Mouse (Mus musculus): Measurements from ENCODE around the gene Tk1.
"Not testable (repeated sequence)": the region's sequence is repeated elsewhere in the genome, so short reads cannot be mapped to it uniquely, and the experiment has no call there.

The Tk1 gene

DNA sequence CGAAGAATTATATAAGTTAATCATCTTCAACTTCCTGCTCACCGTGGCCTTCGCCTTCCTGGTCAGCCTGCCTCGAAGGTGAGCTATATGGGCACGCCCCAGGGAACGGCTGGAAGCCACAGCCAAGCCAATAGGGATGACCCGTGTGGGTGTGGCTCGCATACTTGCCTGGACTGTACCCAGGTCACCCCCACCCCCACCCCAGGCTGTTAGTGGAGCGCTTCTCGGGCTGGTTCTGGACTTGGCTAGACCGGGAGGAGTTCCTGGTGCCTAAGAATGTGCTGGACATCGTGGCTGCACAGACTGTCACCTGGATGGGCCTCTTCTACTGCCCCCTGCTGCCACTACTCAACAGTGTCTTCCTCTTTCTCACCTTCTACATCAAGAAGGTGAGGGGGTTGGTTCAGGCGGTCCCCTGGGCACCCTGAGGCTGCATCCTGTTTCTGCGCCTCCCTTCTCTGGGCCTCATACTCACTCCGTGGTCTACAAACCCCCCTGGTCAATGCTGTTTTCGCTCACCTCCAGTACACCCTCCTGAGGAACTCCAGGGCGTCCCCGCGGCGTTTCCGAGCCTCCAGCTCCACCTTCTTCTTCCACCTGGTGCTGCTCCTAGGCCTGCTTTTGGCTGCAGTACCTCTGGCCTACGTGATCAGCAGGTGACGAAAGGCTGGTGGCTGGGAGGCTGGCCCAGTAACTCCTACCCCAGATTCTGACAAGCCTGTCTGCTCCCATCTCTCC is 35.0 kb downstream of the Tk1 start:
- DNase-seq (ENCODE audit: low spot score) = peak; percentile 84

DNA sequence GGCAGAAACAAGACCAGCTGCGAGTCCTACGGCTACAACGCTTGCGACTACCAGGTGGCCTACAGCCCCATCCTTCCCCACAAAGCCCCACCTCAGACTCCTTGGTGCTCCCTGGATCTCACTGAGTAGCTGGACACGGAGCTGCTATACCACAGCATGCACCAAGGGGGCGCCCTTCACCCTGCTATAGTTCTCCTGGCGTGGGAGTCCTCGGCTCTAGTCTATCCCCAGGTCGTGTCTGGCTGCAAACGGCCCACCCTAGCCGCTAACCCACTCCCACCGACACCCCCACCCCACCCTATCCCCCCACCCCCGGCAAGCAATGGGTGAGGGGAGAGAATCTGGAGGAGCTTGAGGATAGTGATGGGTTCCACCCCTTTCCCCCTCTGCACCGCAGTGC is 35.6 kb downstream of the Tk1 start:
- peak; percentile 78 for DNase-seq (ENCODE audit: low spot score)

DNA sequence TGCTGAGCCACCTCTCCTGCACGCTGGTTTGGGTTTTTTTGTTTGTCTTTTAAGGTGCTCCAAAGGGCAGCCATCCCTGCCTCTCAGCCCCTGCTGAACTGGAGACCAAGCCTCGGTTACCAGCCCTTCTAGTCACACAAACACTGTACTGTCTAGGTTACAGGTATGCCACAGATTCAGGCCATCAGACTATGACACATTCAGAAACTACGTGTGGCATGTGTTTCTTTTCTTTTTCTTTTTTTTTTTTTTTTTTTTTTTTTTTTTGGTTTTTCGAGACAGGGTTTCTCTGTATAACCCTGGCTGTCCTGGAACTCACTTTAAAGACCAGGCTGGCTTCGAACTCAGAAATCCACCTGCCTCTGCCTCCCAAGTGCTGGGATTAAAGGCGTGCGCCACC is 37.4 kb downstream of the Tk1 start:
- DNase-seq (ENCODE audit: low spot score) = not testable (repeated sequence)

GRCm38 (mm10) chr11:117786294-117786693 is 39.6 kb downstream of the Tk1 start:
- peak; percentile 46 for DNase-seq (ENCODE audit: low spot score)

- DNase-seq (ENCODE audit: low spot score) = peak; percentile 43
These were observed 42.1 kb downstream of the Tk1 start for GRCm38 (mm10) chr11:117783683-117784309.

- peak; percentile 63 for DNase-seq (ENCODE audit: low spot score)
These were observed 42.8 kb downstream of the Tk1 start for GRCm38 (mm10) chr11:117783089-117783488.

GRCm38 (mm10) chr11:117782705-117783034 is 43.2 kb downstream of the Tk1 start:
- DNase-seq (ENCODE audit: low spot score) = no peak

DNA sequence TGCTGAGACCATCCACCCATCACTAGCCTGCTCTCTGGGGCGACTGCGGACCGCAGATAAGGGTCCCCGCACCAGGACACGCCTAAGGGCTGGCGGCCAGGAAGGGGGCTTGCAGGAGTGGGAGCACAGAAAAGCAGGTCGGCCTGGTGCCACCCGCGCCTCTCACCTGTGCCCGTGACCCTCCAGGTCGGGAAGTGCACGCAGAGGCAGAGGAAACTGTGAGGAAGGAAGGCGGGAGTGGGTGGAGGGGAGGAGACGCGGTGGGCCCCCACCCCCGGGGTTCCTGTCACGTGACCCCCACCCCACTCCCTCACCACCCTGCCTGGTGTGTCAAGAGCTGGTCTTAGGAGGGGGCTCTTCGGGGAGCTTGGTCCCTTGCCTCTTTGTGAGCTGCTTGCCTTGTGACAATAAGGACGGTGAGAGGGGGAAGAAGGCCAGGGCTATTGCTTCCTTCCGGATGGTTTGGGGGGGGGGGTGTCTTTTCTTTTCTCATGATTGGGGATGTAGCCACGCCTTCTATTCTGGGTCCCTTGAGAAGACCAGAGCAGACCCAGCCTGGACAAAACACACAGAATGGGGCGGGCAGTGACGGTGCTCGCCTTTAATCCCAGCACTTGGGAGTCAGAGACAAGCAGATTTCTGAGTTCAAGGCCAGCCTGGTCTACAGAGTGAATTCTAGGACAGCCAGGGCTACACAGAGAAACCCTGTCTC is 43.7 kb downstream of the Tk1 start, which contains the start of the genes Tmc8 and Tmc6:
Tmc8 (plus strand) TSS at position 84 of the 712 bp plus-strand sequence.
Tmc6 (minus strand) TSS at position 206 of the 712 bp plus-strand sequence.
- DNase-seq (ENCODE audit: low spot score) = peak; percentile 40

- no peak for DNase-seq (ENCODE audit: low spot score)
These were observed 44.6 kb downstream of the Tk1 start for GRCm38 (mm10) chr11:117781199-117781821.

- peak; percentile 87 for DNase-seq (ENCODE audit: low spot score)
These were observed 45.2 kb downstream of the Tk1 start for GRCm38 (mm10) chr11:117780582-117781111.

DNA sequence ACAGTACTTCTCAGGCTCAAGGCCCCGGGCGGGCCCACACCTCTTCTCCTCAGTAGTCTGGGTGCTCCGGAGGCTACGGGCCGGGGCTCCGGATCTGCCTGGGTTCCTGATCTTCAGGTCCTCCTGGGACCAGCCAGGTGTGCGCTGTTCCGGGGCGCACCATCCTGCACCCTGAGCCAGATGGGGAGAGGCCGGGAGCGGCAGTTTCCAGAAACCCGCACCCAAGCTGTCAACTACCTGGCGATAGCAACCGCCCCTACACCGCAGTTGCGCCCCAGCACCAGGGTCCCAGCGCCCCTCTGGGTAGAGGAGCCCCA is 45.7 kb downstream of the Tk1 start:
- no peak for DNase-seq (ENCODE audit: low spot score)

- peak; percentile 79 for DNase-seq (ENCODE audit: low spot score)
These were observed 46.3 kb downstream of the Tk1 start for GRCm38 (mm10) chr11:117779434-117780198.

GRCm38 (mm10) chr11:117778851-117779433 is 47.0 kb downstream of the Tk1 start:
- DNase-seq (ENCODE audit: low spot score) = peak; percentile 37

DNA sequence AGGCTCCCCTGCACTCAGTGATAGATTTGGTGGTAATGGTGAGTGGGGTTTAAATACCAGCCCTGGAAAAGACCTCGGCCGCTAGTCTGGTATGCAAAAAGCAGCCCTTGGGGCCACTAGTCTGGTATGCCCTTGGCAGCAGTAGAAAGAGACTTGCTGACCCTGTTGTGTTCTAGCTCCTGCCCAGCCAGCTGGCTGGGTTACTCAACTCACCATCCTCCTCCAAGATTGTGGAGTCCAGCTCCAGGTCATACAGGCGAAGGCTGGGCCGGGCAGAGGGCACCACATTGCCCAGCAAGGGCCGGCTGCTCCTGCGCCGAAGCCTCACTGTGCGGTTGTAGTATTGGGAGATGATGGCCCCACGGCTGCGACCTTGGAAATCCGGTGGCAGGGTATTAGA is 47.9 kb downstream of the Tk1 start:
- no peak for DNase-seq (ENCODE audit: low spot score)

- DNase-seq (ENCODE audit: low spot score) = no peak
These were observed 48.8 kb downstream of the Tk1 start for GRCm38 (mm10) chr11:117777111-117777510.

DNA sequence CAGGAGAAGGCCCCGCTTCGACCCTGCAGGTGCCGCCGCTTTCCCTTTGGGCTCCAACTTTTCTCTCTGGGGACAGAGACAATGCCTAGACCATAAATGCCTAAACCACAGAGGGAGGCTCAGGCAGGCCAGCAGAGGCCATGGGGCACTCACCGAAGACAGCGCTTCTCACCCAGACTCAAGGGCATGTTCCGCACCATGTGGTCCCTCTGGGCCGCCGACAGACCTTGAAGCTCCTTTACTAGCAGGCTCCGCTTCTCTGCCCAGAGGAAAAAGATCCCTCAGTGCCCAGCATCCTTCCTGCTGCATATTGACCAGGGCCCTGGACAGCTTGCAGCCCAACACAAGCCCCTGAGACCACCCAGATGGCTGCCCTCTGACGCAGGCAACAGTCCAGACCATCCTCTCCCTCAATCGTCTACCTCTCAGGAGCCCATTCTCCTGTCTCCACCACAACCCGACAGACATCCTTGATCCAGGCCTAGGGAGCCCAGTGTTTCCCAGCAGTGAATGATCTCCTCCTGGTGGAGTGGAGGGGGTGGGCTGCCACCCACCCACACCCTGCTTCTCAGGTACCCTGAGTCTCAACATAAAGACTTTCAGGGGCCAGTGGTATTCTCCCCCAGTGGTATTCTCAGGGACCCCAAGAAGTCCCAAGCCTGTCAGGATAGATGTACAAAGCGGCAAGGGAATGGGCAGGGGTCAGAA is 49.7 kb downstream of the Tk1 start:
- DNase-seq (ENCODE audit: low spot score) = no peak

DNA sequence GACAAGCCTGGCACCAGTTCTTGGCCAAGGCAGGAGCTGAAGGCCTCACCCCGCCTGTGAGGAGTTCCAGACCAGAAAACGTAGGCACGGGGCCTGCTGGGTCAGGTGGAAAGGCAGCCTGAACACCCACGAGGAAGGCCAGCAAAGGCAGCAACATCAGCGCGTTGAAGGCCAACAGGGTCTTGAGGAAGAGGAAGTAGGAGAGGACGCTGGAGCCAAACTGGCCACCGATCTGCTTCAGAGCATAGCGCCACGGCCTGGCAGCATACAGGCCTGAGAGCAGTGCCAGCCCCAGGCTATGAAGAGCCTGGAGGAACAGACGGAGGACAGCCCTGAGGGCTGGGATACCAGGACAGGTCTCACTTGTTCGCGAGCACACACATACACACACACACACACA is 50.4 kb downstream of the Tk1 start:
- no peak for DNase-seq (ENCODE audit: low spot score)

- no peak for DNase-seq (ENCODE audit: low spot score)
These were observed 51.0 kb downstream of the Tk1 start for GRCm38 (mm10) chr11:117774925-117775324.

DNA sequence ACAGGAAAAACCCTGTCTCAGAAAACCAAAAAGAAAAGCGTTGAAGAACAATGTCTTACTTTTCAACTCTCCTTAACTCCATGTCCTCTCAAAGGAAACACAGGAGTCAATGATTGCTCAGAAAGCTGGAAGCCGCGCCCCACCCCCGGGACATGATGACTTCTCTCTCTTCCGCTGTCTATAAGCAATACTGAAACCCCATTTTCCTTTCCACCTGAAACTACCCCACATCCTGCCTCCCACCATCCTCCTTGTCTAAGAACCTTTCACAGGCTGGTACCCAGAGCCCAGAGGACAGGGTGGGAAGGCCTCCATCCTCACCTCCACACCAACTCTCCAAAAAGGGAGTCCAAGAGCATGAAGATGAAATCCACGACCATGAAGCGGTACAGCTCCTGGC is 53.5 kb downstream of the Tk1 start:
- DNase-seq (ENCODE audit: low spot score) = no peak

DNA sequence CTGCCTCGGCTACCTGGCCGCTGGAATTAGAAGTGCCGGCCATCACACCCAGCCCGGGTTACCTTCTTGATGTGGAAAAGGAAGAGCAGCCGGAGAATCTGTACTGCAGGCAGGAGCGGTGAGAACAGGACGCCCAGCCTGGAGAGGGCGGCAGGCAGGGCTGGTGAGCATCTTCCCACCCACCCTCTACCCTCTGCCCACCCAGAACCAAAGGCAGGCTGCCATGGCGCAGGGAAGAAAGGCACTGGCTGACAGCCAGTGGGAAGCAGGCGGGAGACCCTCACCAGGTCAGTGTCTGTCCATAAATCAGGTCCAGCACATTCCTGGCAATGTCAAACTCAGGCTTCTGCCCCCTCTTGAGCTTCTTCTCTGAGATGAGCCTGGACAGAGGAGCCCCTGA is 55.5 kb downstream of the Tk1 start:
- no peak for DNase-seq (ENCODE audit: low spot score)

- DNase-seq (ENCODE audit: low spot score) = no peak
These were observed 56.2 kb downstream of the Tk1 start for GRCm38 (mm10) chr11:117769683-117770047.
